Mouse (Mus musculus) MEL (cell line): ENCODE results near the gene Lipm. TPM values are rescaled to one million over a fixed set of nuclear protein-coding genes. Genes with fewer than 3 reads are reported as not detected.

Experiments
- DNase-seq: peaks from one replicate; pipeline ENCODE4 v3.0.0; 2011; ENCODE audit warnings: low read depth, low spot score
- H3K27ac ChIP-seq: 2 replicates; pipeline ENCODE4 v1.5.1; 2012; ENCODE audit warnings: low read depth, mild to moderate bottlenecking, control low read depth, low read length, moderate library complexity; ENCODE audit not compliant: control insufficient read depth
- H3K27me3 ChIP-seq, 2 experiments: fragments of 150-350 bp in 1 of 2; sonication (generic) in 1 of 2; 2 replicates each; pipeline ENCODE4 v1.6.1; 2012; ENCODE audit warnings: low read length in 2 of 2, mild to moderate bottlenecking in 2 of 2, improper control_type of control experiment in 1 of 2, moderate library complexity in 1 of 2; ENCODE audit not compliant: insufficient read depth in 2 of 2, control insufficient read depth in 1 of 2
- H3K36me3 ChIP-seq, 2 experiments: 2 replicates each; pipeline ENCODE4 v1.6.1; 2012 to 2014; ENCODE audit warnings: low read length in 2 of 2, improper control_type of control experiment in 1 of 2, inconsistent platforms in 1 of 2, mild to moderate bottlenecking in 1 of 2; ENCODE audit not compliant: insufficient read depth in 2 of 2, control insufficient read depth in 1 of 2
- H3K4me1 ChIP-seq, 2 experiments: fragments of 150-350 bp in 1 of 2; sonication (generic) in 1 of 2; 2 replicates each; pipeline ENCODE4 v1.6.1; 2012; ENCODE audit warnings: low read length in 2 of 2, improper control_type of control experiment in 1 of 2, mild to moderate bottlenecking in 1 of 2; ENCODE audit not compliant: insufficient read depth in 2 of 2, control insufficient read depth in 1 of 2
- H3K4me3 ChIP-seq, 2 experiments: fragments of 150-350 bp in 1 of 2; sonication (generic) in 1 of 2; 2 replicates each; pipeline ENCODE4 v1.5.1; 2012; ENCODE audit warnings: low read depth in 2 of 2, low read length in 2 of 2, mild to moderate bottlenecking in 2 of 2, moderate library complexity in 2 of 2, control low read depth in 1 of 2, improper control_type of control experiment in 1 of 2; ENCODE audit not compliant: control insufficient read depth in 1 of 2, insufficient read depth in 1 of 2
- H3K79me2 ChIP-seq: 2 replicates; pipeline ENCODE4 v1.6.1; 2012; ENCODE audit warnings: mild to moderate bottlenecking, low read length, moderate library complexity; ENCODE audit not compliant: control insufficient read depth, poor library complexity, insufficient read depth
- H3K9ac ChIP-seq: 2 replicates; pipeline ENCODE4 v1.6.1; 2012; ENCODE audit warnings: low read depth, mild to moderate bottlenecking, control low read depth, low read length, moderate library complexity; ENCODE audit not compliant: control insufficient read depth, poor library complexity, severe bottlenecking
- H3K9me3 ChIP-seq: fragments of 150-350 bp; sonication (generic); replicated peaks from 2 replicates; pipeline ENCODE4 v1.6.1; 2012; ENCODE audit warnings: mild to moderate bottlenecking, low read length, improper control_type of control experiment, moderate library complexity; ENCODE audit not compliant: insufficient read depth
- BHLHE40 ChIP-seq: IDR thresholded peaks from 2 replicates; pipeline ENCODE4 v1.6.1; 2012; ENCODE audit warnings: low read depth, mild to moderate bottlenecking, inconsistent platforms, low read length, improper control_type of control experiment, borderline replicate concordance
- CHD1 ChIP-seq: IDR thresholded peaks from 2 replicates; pipeline ENCODE4 v1.6.1; 2012; ENCODE audit warnings: low read depth, mild to moderate bottlenecking, inconsistent platforms, low read length, improper control_type of control experiment
- CTCF ChIP-seq, 3 experiments: IDR thresholded peaks in 2 of 3; conservative IDR thresholded peaks in 1 of 3; 2 replicates each; pipeline ENCODE4 v1.5.1; 2011 to 2012; ENCODE audit warnings: low read length in 3 of 3, low read depth in 2 of 3, mild to moderate bottlenecking in 2 of 3, improper control_type of control experiment in 1 of 3, inconsistent platforms in 1 of 3, mixed read lengths in 1 of 3, moderate library complexity in 1 of 3; ENCODE audit not compliant: control insufficient read depth in 1 of 3, insufficient read depth in 1 of 3, poor library complexity in 1 of 3, severe bottlenecking in 1 of 3
- GABPA ChIP-seq: IDR thresholded peaks from 2 replicates; pipeline ENCODE4 v1.6.1; 2012; ENCODE audit warnings: low read depth, mild to moderate bottlenecking, inconsistent platforms, low read length, improper control_type of control experiment, moderate library complexity
- GATA1 ChIP-seq: IDR thresholded peaks from 2 replicates; pipeline ENCODE4 v1.6.1; 2011; ENCODE audit warnings: low read depth, low read length, improper control_type of control experiment
- JUND ChIP-seq: IDR thresholded peaks from 2 replicates; pipeline ENCODE4 v1.6.1; 2011; ENCODE audit warnings: low read depth, mild to moderate bottlenecking, improper control_type of control experiment, low read length
- MXI1 ChIP-seq: IDR thresholded peaks from 2 replicates; pipeline ENCODE4 v1.6.1; 2011; ENCODE audit warnings: mild to moderate bottlenecking, low read depth, low read length, improper control_type of control experiment
- NELFE ChIP-seq: IDR thresholded peaks from 2 replicates; pipeline ENCODE4 v1.6.1; 2011; ENCODE audit warnings: low read depth, low read length, improper control_type of control experiment
- NRF1 ChIP-seq: IDR thresholded peaks from 2 replicates; pipeline ENCODE4 v1.6.1; 2014; ENCODE audit warnings: low read depth, mild to moderate bottlenecking, inconsistent platforms, low read length, improper control_type of control experiment, moderate library complexity; ENCODE audit not compliant: poor library complexity, insufficient read depth, severe bottlenecking
- POLR2AphosphoS5 ChIP-seq: IDR thresholded peaks from 2 replicates; pipeline ENCODE4 v1.6.1; 2012; ENCODE audit warnings: low read depth, borderline replicate concordance, mild to moderate bottlenecking, inconsistent platforms, low read length, moderate library complexity, mixed read lengths
- RCOR1 ChIP-seq: IDR thresholded peaks from 2 replicates; pipeline ENCODE4 v1.6.1; 2012; ENCODE audit warnings: low read depth, mild to moderate bottlenecking, inconsistent platforms, low read length, improper control_type of control experiment
- SIN3A ChIP-seq: IDR thresholded peaks from 2 replicates; pipeline ENCODE4 v1.6.1; 2012; ENCODE audit warnings: low read length, improper control_type of control experiment, inconsistent platforms
- SMC3 ChIP-seq: IDR thresholded peaks from 2 replicates; pipeline ENCODE4 v1.6.1; 2011; ENCODE audit warnings: low read depth, low read length, improper control_type of control experiment
- TAL1 ChIP-seq: IDR thresholded peaks from 2 replicates; pipeline ENCODE4 v1.6.1; 2012; ENCODE audit warnings: mild to moderate bottlenecking, inconsistent platforms, low read length, moderate library complexity, mixed read lengths
- TCF12 ChIP-seq: IDR thresholded peaks from 2 replicates; pipeline ENCODE4 v1.6.1; 2014; ENCODE audit warnings: low read depth, mild to moderate bottlenecking, inconsistent platforms, low read length, improper control_type of control experiment, moderate library complexity
- UBTF ChIP-seq: IDR thresholded peaks from 2 replicates; pipeline ENCODE4 v1.6.1; 2012; ENCODE audit warnings: low read depth, mild to moderate bottlenecking, inconsistent platforms, low read length, improper control_type of control experiment, moderate library complexity, borderline replicate concordance; ENCODE audit not compliant: insufficient read depth
- USF1 ChIP-seq: IDR thresholded peaks from 2 replicates; pipeline ENCODE4 v1.6.1; 2014; ENCODE audit warnings: low read depth, mild to moderate bottlenecking, inconsistent platforms, low read length, improper control_type of control experiment, moderate library complexity
- USF2 ChIP-seq, 2 experiments: IDR thresholded peaks; 2 replicates each; pipeline ENCODE4 v1.6.1; 2011 to 2012; ENCODE audit warnings: improper control_type of control experiment in 2 of 2, low read length in 2 of 2, borderline replicate concordance in 1 of 2, inconsistent platforms in 1 of 2, low read depth in 1 of 2, mild to moderate bottlenecking in 1 of 2; ENCODE audit not compliant: insufficient read depth in 1 of 2
- ZC3H11A ChIP-seq: IDR thresholded peaks from 2 replicates; pipeline ENCODE4 v1.6.1; 2012; ENCODE audit warnings: low read depth, mild to moderate bottlenecking, inconsistent platforms, low read length, improper control_type of control experiment
- ZKSCAN1 ChIP-seq: IDR thresholded peaks from 2 replicates; pipeline ENCODE4 v1.6.1; 2012; ENCODE audit warnings: low read depth, mild to moderate bottlenecking, inconsistent platforms, low read length, improper control_type of control experiment, moderate library complexity
- polyA plus RNA-seq, 2 experiments: library from polyadenylated mRNA; stranded (reverse) in 1 of 2; unstranded in 1 of 2; fragments of >175 nt in 1 of 2; fragments of >200 nt in 1 of 2; gene quantifications; 2 replicates each; pipeline versions ENCODE4 v1.2.1 to v1.2.4; 2012; ENCODE audit warnings: low replicate concordance in 2 of 2, low read depth in 1 of 2; ENCODE audit not compliant: insufficient read length in 2 of 2, insufficient read depth in 1 of 2, missing spikeins in 1 of 2
- total RNA-seq: library from RNA; depleted of rRNA; stranded (reverse); fragments of 300-350 nt; gene quantifications from 2 replicates; pipeline ENCODE4 v1.2.3, GENCODE M21; 2012

Gene Lipm
- total and polyA plus RNA-seq, 3 experiments: not detected

- H3K27me3 ChIP-seq: no peaks in the 10 kb centered on the region; a peak in 1 of 4 replicates
- H3K9ac ChIP-seq: no peak overlapping the region
- no peak overlapping the region for H3K27ac ChIP-seq
- no peak for DNase-seq
- no peaks in the 10 kb centered on the region for H3K36me3 ChIP-seq
- H3K4me1 ChIP-seq: no peaks in the 10 kb centered on the region
- no peaks in the 10 kb centered on the region for H3K79me2 ChIP-seq
- no peak for TF ChIP-seq NELFE
- TF ChIP-seq TCF12: no peak
- no peak for TF ChIP-seq CTCF (IDR thresholded peaks at IDR 0.05 in 2 of 3, conservative IDR thresholded peaks at IDR 0.05 in 1 of 3; ENCODE audit: control insufficient read depth in 1 of 3, insufficient read depth in 1 of 3, low read depth in 2 of 3, low read length in 3 of 3, poor library complexity in 1 of 3, severe bottlenecking in 1 of 3)
- no peak for TF ChIP-seq JUND
- TF ChIP-seq SMC3: no peak
- no peak for TF ChIP-seq GATA1
- TF ChIP-seq USF1: no peak
- TF ChIP-seq ZC3H11A: no peak
- no peak for TF ChIP-seq ZKSCAN1
- TF ChIP-seq GABPA: no peak
- no peak for TF ChIP-seq UBTF
- TF ChIP-seq POLR2AphosphoS5: no peak
- no peak for TF ChIP-seq USF2 (IDR thresholded peaks at IDR 0.05; ENCODE audit: borderline replicate concordance in 1 of 2, insufficient read depth in 1 of 2, low read depth in 1 of 2, low read length in 2 of 2)
- no peak for TF ChIP-seq NRF1
- TF ChIP-seq RCOR1: no peak
- no peak for TF ChIP-seq CHD1
- TF ChIP-seq BHLHE40: no peak
- TF ChIP-seq MXI1: no peak
- no peak for TF ChIP-seq SIN3A
- no peak for TF ChIP-seq TAL1
- H3K9me3 ChIP-seq: no peaks in the 10 kb centered on the region
- H3K4me3 ChIP-seq: no peak overlapping the region
Measured at GRCm38 (mm10) chr19:34153263-34154144, 52.8 kb downstream of the Lipm start.

GRCm38 (mm10) chr19:34162693-34163092, 62.0 kb downstream of the Lipm start:
- Histone ChIP-seq H3K36me3 (no peaks in the 10 kb centered on the region), H3K9ac (no peak overlapping the region), H3K27ac (no peak overlapping the region), H3K27me3 (no peaks in the 10 kb centered on the region), H3K4me3 (no peak overlapping the region), H3K79me2 (no peaks in the 10 kb centered on the region), H3K9me3 (no peaks in the 10 kb centered on the region), H3K4me1 (no peaks in the 10 kb centered on the region)
- no peak for DNase-seq
- no peak for TF ChIP-seq SIN3A
- no peak for TF ChIP-seq ZKSCAN1
